Mouse (Mus musculus) stomach, embryonic 14.5 days (tissue): ENCODE measurements at regions not wholly inside any gene's neighbourhood (a gene's known extent, or its start where the extent isn't known, plus 50 kb on each side); places are given as distances from the start of the nearest gene placed in this dataset.

Experiments
- ATAC-seq: fragments of 200-750 bp; cut with Nextera tagmentation; 2 replicates; pipeline ENCODE4 v1.8.0; 2017; ENCODE audit warnings: low read depth, moderate TSS enrichment; ENCODE audit not compliant: insufficient number of reproducible peaks, insufficient read depth, low FRiP score
- H3K27ac ChIP-seq: fragments of 300-500 bp; sonication (generic); 2 replicates; pipeline ENCODE4 v1.5.1; 2014; ENCODE audit warnings: mild to moderate bottlenecking, low read length, moderate library complexity, mixed read lengths
- H3K27me3 ChIP-seq: fragments of 300-500 bp; sonication (generic); 2 replicates; pipeline ENCODE4 v1.6.1; 2014; ENCODE audit warnings: low read length, control low read depth, mixed read lengths; ENCODE audit not compliant: control insufficient read depth, insufficient read depth
- H3K36me3 ChIP-seq: fragments of 300-500 bp; sonication (generic); 2 replicates; pipeline ENCODE4 v1.6.1; 2014; ENCODE audit warnings: mild to moderate bottlenecking, control low read depth, low read length, moderate library complexity, mixed read lengths; ENCODE audit not compliant: control insufficient read depth, insufficient read depth
- H3K4me1 ChIP-seq: fragments of 300-500 bp; sonication (generic); 2 replicates; pipeline ENCODE4 v1.6.1; 2014; ENCODE audit warnings: low read length, control low read depth, mixed read lengths; ENCODE audit not compliant: control insufficient read depth, insufficient read depth
- H3K4me2 ChIP-seq: fragments of 300-500 bp; sonication (generic); replicated peaks from 2 replicates; pipeline ENCODE4 v1.6.1; 2014; ENCODE audit warnings: low read depth, low read length, control low read depth
- H3K4me3 ChIP-seq: fragments of 300-500 bp; sonication (generic); 2 replicates; pipeline ENCODE4 v1.5.1; 2014; ENCODE audit warnings: low read depth, low read length, control low read depth
- H3K9ac ChIP-seq: fragments of 300-500 bp; sonication (generic); replicated peaks from 2 replicates; pipeline ENCODE4 v1.6.1; 2014; ENCODE audit warnings: low read depth, mild to moderate bottlenecking, control low read depth, low read length, moderate library complexity, mixed read lengths
- H3K9me3 ChIP-seq: fragments of 300-500 bp; sonication (generic); 2 replicates; pipeline ENCODE4 v1.6.1; 2016; ENCODE audit warnings: low read depth, low read length, control low read depth; ENCODE audit not compliant: control insufficient read depth
- WGBS: fragments of 180-500 bp; shearing (Covaris S2); extraction: QIAGEN DNeasy Blood & Tissue Kit; methylation state at CpG from one replicate; pipeline ENCODE4 v1.1.7; 2014; 5-methylcytosine and 5-hydroxymethylcytosine counted together

DNA sequence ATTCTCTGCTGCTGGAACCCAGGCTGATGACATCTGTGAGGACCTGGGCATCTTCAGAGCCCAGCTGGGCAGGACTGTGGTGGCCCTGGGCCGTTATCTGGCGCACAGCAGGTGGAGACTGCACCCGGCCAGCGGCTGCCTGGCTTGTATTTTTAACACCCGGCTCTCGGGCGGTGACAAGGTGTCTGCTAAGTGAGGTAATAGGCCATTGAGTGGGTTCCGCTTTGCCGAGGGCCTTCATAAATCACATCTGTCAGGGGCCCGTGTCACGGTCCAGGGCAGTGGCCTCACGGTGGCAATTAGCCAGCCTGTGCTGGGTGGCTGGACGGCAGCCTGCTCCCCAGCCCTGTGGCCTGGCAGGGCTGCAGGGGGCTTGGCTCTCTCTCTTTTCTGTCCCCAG, 118.8 kb downstream of the Mn1 start:
- no peaks in the 10 kb centered on the region for H3K36me3 ChIP-seq
- H3K4me2 ChIP-seq = no peak overlapping the region
- no peaks in the 10 kb centered on the region for H3K27me3 ChIP-seq
- no peaks in the 10 kb centered on the region for H3K9me3 ChIP-seq
- H3K27ac ChIP-seq = no peak overlapping the region
- peaks cover 13% of the 10 kb centered on the region; the same call in 1 of the 2 replicates for H3K4me1 ChIP-seq
- no peak overlapping the region for H3K4me3 ChIP-seq
- no peak for ATAC-seq
- WGBS = 14% methylated on average over 13 of the region's 13 CpGs
- no peak overlapping the region for H3K9ac ChIP-seq

DNA sequence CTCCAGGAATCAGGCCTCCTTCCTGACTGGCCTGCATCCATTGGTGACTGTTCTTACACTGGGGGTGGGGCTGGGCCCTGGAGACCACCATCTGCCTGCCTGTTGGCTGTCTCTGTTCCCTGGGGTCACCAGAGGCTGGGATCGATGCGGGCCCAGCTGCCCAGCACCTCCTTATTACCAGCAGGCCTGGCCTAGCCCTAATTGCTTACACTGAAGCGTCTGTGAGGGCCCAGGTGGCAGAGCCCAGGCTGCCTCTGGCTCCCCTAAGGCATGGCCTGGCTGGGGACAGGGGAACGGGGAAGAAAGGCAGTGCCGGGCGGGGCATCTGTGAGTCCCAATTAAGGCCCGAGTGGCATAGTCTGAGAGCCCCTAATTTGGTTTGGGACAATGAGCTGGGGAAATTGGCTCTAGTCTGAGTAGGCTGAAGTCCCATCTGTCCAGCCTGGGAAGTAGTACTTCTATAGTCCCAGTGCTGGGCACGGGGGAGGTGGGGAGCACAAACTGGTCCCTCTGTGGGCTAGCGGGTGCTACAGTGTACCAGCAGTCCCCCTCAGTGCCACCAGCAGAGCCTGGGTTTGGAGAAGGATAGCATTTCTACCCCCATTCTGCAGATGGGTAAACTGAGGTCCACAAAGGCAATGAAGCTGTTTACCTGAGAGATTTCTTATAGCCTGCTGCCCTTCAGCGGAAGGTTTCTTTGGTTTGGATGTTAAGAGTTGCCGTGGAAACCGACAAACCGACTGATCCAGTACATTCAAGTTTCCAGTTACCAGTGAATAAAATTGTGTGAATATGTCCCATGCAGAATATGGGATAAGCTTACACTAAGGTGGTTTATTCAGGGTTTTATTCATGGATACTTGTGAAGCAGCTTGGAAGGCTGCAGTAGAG, 121.6 kb downstream of the Mn1 start:
- no peaks in the 10 kb centered on the region for H3K9me3 ChIP-seq
- no peak overlapping the region for H3K4me3 ChIP-seq
- no peak overlapping the region for H3K27ac ChIP-seq
- no peaks in the 10 kb centered on the region for H3K27me3 ChIP-seq
- H3K4me1 ChIP-seq = 0 out of 2 replicates have a peak, but pooled peaks cover 8% of the 10 kb centered on the region
- no peaks in the 10 kb centered on the region for H3K36me3 ChIP-seq
- ATAC-seq = no peak
- no peak overlapping the region for H3K4me2 ChIP-seq
- 70% methylated on average over 13 of the region's 13 CpGs for WGBS
- H3K9ac ChIP-seq = no peak overlapping the region

DNA sequence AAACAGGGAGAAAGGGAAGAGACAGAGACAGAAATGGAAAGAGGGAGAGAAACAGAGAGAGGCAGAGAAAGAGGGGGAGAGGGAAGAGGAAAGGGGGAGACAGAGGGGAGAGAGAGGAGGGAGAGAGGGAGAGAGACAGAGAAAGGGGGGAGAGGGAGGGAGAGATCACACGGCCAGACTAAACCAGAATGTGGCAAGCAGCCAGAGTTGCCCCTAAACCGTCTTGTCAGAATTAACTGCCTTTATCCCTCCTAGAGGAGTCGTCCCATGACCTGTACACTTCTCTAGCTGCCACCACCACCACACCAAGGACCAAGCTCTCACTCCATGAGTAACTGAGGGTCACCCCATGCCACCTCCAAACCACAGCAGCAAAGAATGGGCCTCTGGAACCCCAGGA, 123.3 kb downstream of the Mn1 start:
- no peak overlapping the region for H3K4me2 ChIP-seq
- H3K27ac ChIP-seq = no peak overlapping the region
- ATAC-seq = no peak
- H3K9ac ChIP-seq = no peak overlapping the region
- H3K36me3 ChIP-seq = no peaks in the 10 kb centered on the region
- no peak overlapping the region for H3K4me3 ChIP-seq
- no peaks in the 10 kb centered on the region for H3K27me3 ChIP-seq
- WGBS = 29% methylated on average over 3 of the region's 3 CpGs
- no peaks in the 10 kb centered on the region for H3K9me3 ChIP-seq
- 0 out of 2 replicates have a peak, but pooled peaks cover 5% of the 10 kb centered on the region for H3K4me1 ChIP-seq

DNA sequence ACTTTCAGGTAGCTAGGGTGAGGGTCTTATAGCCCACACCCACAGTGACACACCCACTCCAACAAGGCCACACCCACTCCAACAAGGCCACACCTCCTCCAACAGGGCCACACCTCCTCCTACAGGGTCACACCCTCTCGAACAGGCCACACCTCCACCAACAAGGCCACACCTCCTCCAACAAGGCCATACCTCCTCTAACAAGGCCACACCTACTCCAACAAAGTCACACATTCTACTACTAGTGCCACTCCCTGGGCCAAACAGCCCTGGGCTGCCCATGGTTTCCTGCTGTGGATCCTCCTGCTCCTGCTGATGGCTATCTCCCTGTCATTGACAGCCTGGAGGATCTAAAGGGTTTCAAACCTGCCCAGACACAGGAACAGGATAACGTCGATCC, 124.9 kb downstream of the Mn1 start:
- no peak for ATAC-seq
- H3K4me3 ChIP-seq = no peak overlapping the region
- H3K9ac ChIP-seq = no peak overlapping the region
- H3K27ac ChIP-seq = no peak overlapping the region
- no peaks in the 10 kb centered on the region for H3K27me3 ChIP-seq
- no peak overlapping the region for H3K4me2 ChIP-seq
- no peaks in the 10 kb centered on the region for H3K9me3 ChIP-seq
- H3K36me3 ChIP-seq = no peaks in the 10 kb centered on the region
- 0 out of 2 replicates have a peak, but pooled peaks cover 5% of the 10 kb centered on the region for H3K4me1 ChIP-seq
- WGBS = 67% methylated on average over 3 of the region's 3 CpGs

DNA sequence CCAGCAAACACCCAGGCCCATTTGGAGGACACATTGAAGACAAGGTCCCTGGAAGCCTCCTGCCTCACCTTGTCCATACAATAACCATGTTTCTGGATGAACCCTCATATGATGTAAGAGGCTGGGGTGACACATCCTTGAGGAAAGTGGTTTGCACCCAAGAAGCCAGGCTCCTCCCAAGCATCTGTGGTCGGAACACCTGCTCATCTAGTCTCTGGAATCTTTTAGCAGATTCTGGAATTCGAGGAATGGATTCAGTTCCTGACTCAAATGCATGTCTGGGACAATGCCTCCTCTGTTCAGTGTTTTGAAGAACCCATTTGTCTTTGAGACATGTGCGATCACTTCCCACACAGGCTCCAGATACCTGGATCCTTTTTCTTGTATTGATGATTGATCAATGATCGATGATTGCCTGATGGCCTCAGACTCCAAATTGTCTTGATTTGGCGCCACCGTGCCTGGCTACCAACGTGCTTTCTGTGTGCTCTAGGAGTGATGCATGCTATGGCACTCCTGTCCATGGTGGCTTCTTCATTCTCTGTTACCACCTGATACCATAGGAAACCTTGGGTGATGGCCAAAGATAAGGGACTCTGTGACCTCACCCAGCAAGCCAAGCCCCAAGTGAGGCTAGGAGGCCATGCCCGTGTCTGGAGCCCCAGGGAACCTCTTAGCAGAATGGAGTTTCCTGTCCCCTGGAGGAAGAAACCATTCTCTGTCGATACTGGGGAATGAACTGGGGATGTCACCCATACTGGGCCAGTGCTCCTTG, 126.7 kb downstream of the Mn1 start:
- H3K9me3 ChIP-seq = no peaks in the 10 kb centered on the region
- no peak overlapping the region for H3K4me2 ChIP-seq
- H3K4me1 ChIP-seq = 0 out of 2 replicates have a peak, but pooled peaks cover 5% of the 10 kb centered on the region
- ATAC-seq = no peak
- H3K4me3 ChIP-seq = no peak overlapping the region
- H3K36me3 ChIP-seq = no peaks in the 10 kb centered on the region
- no peaks in the 10 kb centered on the region for H3K27me3 ChIP-seq
- no peak overlapping the region for H3K9ac ChIP-seq
- 74% methylated on average over 9 of the region's 9 CpGs for WGBS
- no peak overlapping the region for H3K27ac ChIP-seq

DNA sequence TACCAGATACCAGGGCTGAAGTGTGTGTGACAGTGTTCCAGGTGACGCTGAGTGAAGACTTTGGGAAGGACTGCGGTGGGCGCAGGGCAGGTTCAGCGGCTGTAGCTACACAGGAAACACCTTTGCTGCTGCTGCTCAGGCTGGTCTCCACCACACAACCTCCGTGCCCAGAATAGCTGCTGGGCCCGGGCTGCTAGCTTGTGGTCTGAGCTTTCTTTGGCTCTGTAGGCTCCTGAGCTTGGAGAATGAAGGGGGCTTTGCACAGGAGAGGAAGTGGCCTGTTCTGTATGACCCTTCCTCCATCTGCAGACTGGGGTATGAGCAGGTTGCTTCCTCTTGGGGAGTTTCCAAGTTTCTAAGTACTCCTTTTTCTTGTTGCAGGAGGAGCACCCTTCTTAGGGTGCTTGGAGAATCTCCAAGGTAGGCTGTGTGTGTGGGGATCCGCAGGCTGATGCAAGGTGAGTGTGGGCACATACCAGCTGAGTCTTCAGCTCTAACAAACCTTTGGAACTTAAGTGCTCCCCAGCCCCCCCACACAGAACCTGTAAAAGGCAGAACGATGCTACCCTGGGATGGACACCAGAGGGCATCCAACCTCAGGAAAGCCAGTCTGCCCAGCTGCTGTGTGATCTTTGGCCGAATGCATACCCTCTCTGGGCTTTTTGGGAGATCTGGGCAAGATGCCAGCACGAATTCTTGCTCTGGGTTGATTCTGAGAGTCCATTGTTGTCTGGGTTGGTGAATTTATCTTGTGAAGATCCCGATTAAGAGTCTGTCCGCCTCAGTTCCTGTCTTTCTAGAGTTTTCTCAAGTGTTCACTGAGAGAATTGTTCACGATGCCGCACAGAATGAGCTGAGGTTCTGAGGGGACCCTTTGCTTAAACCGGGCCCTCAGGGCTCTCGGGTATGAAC, 136.6 kb downstream of the Mn1 start:
- Histone ChIP-seq H3K9ac (no peak overlapping the region), H3K4me3 (no peak overlapping the region), H3K36me3 (no peaks in the 10 kb centered on the region), H3K4me1 (peaks cover 22% of the 10 kb centered on the region), H3K4me2 (no peak overlapping the region), H3K27me3 (no peaks in the 10 kb centered on the region), H3K9me3 (no peaks in the 10 kb centered on the region), H3K27ac (no peak overlapping the region)
- WGBS = 75% methylated on average over 16 of the region's 16 CpGs
- ATAC-seq = no peak

DNA sequence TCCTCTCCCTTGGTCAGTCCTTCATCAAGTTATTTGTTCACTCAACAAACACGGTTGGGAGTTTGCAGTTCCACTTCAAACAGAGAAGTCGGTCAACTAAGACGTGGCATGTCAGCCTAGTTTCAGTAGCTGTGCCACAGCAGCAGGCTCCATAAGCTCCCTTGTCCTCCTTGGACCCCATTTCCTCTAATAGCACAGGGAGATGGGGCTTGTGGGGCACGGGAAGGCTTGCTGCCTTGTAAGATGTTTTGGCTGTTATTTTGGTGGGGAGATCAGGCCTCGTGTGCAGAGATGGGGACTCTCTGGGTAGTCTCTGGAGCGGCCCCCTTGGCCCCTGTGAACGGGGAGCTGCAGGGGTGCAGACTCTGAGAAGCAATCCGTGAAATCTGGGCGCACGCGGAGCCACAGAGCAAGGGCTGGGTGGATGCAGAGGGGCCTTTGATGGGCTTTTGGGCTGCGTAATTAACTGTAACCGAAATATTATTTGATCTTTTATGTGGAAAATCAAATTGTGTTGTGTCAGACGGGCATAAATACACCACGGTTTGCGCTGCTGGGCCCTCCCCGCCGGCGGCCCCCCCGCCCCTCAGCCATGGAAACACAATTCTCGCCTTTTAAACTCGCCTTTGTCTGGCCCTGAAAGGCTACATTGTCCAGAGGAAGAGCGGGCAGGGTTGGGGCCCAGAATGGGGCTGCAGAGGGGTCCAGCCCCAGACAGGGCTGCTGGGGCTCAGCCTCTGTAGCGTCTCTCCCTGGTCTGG, 137.6 kb downstream of the Mn1 start:
- Histone ChIP-seq H3K27me3 (no peaks in the 10 kb centered on the region), H3K9me3 (no peaks in the 10 kb centered on the region), H3K36me3 (no peaks in the 10 kb centered on the region), H3K4me1 (peaks cover 22% of the 10 kb centered on the region), H3K4me2 (no peak overlapping the region; the same call in 1 of the 2 replicates), H3K27ac (peak overlapping the region; percentile 83), H3K4me3 (no peak overlapping the region), H3K9ac (no peak overlapping the region; the same call in 1 of the 2 replicates)
- ATAC-seq = peak; percentile 57; the same call in 1 of the 2 replicates
- WGBS = 22% methylated on average over 24 of the region's 24 CpGs
